Mouse (Mus musculus) heart, adult 18-20 months (tissue): ENCODE measurements at regions not wholly inside any gene's neighbourhood (a gene's known extent, or its start where the extent isn't known, plus 50 kb on each side); places are given as distances from the start of the nearest gene placed in this dataset.
A peak's percentile ranks its signal among the peaks of the same experiment; 100 is the strongest.

Experiments used
- DNase-seq, 2 experiments: peaks; one replicate each; pipeline ENCODE4 v3.0.0; 2021 to 2022; ENCODE audit warnings: mixed read lengths in 1 of 2

DNA sequence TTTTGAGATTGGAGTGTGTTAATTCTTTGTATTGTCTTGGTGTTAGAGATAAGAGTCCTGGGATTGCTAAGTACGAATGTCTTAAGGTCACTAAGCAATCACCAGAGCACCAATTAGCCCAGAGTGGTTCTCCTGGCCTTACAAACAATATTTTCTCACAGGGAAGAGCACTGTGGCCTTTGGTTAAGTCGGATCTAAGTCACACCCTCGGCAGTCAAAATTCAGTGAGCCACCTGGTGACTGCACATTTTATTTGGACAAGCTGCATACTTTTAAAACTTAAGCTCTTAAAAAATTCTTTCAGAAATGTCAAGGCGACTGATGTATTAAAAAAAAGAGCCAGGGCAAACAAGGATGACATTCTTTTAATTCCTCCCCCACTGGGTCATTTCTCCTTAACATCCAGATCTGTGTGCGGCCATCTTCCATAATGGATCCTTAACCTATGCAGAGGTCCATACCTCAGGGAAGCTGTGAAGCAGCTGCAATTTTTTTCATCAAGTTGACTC, 60.9 kb upstream of the Foxa2 start:
- DNase-seq: no peak

DNA sequence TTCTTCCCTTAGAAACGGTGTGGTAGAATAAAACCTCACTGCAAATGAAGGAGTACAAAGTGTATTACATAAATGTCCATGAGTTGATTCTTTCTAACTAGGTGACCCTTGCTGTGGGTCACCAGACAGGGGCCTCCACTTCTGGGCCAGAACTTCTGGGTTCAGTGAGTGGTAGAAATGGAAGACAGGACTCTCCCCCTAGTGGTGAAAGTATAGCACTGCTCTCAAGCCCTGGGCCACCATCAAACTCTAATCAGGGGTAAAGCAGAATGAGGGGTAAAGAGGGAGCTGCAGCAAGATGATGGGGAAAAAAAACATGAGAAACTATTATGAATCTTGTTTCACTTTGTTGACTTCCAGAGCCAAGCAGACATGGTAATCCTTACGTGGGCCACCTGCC, 63.4 kb upstream of the Foxa2 start:
- no peak for DNase-seq

DNA sequence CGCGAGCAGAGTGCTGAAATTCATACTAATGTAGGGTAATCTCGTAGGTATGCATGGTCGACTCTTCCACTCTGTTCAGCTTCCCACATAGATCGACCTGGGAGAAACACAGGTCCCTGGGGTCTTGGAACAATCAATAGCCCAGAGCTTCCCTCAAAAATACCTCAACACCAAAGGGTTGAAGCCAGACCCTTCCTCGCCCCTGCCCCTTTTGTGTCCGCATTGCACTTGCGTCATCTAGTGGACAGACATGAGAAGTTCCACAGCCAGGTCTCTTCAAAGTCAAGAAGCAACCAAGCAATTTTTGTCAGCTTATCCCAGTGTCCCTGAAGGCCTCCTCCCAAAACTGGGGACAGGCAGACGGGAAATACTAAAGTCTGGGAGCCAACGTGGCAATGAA, 65.1 kb upstream of the Foxa2 start:
- no peak for DNase-seq

DNA sequence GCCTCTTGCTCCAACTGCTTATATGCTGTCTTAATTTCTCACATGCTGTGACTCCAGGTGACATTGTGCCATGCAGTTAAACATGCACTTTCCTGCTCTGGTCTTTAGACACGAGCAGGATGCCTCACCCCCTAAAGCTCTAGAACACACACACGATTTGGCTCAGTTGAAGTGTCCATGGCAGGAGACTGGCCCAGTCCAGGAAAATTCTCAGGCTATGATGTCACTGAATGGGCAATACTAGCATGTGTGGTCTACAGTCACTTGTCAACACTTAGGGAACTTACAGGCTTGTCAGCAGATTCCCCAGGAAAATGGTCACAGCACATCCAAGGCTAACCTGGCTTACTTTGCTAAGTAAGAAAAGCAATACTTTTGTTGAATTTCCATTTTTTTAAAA, 66.4 kb upstream of the Foxa2 start:
- DNase-seq: no peak

DNA sequence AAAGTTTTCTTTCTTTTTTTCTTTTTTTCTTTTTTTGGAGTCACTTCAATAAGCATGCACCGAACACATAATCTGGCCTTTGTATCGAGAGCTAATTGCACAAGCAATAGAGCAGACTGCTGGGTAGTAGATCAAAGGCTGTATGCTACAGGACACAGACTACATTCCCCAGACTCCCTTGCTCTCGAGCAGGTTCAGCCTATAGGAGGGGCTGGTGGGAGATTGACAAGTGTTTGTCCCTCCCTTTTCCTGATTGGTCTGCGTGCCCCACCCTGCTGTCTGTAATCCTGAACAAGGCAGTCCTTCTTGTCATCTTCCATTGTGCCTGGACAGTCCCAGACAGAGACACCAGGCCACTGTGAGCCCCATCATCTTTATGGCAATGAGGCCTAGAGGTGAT, 67.8 kb upstream of the Foxa2 start:
- no peak for DNase-seq

DNA sequence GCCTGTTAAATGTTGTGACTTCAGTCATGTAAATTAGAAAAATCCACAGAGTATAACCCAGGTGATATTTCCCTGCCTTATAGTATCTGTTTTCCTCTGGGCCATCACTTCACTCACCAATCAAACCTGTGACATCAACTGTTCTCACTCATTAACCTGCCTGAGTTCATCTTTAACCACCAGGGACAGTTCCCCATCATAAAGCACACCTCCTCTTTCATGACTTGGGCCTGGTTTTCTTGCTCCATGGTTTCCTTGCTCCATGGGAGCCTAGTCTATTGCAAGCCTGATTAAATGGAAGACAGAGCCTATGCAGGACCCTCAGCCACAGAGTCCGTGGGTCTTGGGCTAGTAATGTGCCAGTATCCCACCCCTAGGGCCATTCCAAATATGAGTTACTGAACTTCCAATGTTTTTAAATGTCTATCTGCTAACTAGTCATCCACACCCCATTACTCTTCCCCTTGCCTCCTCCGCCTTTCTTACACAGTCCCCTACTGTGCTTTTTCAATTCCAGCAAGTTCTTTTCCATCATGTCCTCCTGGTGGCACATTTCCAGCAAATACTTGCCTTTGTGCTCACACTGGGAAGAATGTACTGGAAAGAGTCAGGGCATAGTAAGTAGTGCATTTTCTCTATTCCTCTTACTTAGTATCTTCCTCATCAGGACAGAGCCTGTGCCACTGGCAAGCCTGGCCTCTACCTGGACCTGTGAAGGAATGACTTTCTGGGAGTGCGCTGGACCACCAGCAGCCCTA, 69.4 kb upstream of the Foxa2 start:
- no peak for DNase-seq

DNA sequence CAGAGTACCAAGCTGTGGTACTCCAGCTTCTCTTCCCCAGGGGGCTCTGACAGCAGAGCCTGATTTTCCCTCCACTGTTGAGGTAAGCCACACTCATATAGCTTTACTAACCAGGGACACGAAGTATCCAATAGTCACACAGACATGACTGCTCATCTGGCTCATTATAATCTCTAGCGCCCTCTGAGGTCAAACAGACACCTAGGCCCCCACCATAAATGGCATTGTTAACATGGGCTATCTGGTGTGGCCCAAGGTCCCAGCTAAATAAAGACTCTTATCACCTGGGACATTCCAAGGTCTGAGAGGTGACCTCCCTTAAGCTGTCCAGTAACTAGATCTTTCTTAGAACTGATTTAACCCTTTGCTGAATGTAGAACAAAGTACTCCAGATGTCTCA, 70.7 kb upstream of the Foxa2 start:
- DNase-seq: peak; percentile 15 to 25

DNA sequence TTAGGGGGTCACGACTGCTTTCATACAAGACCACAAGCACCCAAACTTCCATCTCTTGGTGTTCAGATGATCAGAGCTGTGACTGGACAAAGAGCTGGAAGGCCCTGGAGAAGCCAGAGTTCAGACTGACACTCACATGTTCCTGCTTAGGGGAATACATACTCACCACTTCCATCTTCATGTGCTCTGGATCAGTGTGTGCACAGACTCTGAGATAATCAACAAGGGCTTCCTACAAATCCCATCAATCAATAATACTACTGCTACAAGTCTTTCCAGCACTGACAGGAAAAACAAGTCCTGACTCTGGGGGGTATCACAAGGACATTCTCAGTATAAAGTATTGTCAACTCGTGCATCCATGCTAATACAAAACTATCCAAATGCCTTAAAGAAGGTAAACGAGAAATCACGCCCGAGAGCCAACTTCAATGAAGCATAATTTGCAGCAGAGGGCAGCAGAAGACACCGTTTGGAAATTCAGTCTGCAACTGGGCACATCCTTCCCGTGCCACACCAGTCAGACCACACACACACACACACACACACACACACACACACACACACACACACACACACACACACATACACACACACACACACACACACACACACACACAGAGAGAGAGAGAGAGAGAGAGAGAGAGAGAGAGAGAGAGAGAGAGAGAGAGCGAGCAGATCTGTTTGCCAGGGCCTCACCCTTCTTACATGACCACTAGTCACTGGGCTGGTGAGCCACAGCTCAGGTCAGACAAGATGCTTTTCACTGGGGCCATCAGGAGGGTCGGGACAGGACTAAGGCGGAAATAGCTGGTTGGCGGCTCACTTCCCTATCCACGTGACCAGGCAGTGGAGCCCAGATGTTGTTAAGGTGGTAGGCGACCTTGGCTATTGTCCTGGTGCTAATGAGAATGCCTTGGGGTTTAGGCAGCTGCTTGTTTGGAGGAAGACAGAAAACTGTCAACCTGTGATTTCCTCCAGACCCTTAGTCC, 75.4 kb upstream of the Foxa2 start:
- peak; percentile 52 to 73 for DNase-seq

DNA sequence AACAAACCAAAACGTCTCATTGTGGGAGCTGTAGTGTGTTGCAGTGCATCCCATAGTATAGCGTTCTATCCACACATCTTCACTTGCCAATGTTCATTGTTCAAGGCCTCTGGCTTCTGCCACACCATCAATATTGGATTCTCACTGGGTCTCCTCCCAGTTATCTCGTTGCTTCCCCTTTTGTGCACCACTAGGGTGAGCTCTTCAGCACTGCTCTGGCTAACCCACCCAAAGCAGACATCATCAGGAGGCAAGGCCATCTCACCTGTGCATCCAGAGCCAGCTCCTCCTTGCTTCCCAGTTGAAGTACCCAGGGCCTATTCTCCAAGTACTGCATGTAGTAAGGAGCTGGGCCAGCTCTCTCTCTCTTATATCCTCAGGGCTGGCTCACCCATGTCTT, 77.0 kb upstream of the Foxa2 start:
- DNase-seq: no peak

DNA sequence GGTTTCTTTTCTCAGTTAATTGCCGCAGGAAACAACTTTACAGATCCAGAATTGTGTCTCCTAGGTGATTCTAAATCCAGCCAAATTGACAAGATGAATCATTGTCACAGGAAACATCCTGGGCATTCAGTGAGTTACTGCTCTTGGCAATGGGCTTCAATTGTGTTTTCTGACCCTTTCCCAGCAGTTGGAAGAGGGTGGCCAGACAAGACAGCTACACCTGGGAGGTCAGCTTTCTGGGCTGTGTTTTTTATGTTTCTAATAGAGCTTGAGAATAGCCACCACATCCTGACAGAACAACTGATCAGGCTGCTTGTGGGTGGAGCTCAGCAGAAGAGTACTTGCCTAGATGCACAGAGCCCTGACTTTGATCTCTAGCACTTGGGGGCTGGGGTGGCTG, 87.0 kb upstream of the Foxa2 start:
- DNase-seq: no peak

DNA sequence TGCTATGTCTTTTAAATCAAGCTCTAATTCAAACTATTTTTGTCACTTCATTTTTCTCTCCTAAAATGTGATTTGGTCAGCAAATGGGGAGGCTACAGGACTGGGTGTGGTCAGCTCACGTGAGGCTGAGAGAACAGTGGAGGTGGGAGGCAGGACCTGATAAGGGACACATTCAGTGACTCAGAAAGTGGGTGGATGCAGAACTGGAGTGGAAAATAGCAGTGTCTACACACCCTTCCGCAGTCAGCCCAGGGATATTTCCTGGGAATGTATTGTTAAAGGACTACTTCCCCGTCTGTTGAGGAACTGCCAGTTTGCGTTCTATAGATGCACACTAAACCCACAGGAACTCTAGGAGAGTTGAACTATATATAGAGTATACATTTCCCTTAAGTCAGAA, 95.2 kb upstream of the Foxa2 start:
- DNase-seq: peak; percentile 46 to 84

DNA sequence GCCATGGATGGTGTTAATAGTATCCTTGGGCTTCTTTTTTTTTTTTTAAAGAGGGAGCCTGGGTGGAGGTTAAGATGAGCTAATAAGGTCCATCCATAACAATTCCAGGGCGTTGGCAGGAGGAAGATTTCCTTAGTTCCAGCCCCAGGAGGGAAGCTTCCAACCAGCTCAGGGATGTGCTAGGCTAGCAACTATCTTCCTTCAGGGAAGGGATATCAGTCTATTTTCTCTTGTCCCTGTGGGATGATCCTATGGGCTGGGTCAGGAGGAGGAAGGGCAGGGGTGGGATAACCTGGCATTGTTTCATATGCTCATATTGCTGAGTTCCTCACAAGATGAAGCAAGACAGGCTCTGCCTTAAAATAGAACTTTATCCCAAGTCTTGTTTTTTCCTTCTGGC, 98.0 kb upstream of the Foxa2 start:
- peak in 1 of 2 experiments; percentile 52 for DNase-seq

DNA sequence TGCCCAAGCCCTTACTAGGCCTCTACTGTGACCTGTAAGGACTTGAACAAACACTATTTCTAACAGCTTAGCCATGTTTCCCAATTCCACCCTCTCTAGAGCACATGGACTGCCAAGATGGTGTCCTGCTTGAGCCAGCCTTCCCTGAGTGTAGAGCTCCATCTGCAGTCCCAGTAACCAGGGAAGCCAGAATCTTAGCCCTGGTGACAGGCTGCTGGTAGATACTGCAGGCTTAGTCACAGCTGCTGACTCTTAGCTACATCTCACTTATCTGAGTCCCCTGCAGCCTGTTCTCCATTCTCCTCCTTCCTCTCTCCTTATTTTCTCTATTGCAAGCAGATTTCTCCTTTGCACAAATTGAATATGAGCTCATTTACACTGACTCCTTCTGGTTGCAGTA, 101.5 kb upstream of the Foxa2 start:
- DNase-seq: no peak

DNA sequence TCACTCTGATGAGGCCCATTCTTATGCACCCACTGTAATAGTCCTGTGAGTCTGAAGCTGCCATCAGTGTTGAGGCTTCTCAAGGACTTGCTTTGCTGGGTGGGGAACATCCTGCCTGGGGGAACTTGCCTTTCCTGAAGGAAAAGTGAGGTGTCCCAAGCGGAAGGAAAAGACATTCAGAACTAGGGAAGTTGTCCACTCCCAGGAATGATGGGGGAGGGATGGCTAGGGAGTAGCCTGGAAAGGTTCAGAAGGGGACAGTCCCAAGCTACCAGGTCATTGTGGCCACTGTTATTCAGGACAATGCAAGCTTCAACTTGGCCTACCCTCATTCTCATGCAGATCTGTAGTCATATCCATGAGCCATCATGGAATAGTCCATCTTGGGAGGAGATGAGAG, 102.7 kb upstream of the Foxa2 start:
- DNase-seq: peak; percentile 44 to 81

DNA sequence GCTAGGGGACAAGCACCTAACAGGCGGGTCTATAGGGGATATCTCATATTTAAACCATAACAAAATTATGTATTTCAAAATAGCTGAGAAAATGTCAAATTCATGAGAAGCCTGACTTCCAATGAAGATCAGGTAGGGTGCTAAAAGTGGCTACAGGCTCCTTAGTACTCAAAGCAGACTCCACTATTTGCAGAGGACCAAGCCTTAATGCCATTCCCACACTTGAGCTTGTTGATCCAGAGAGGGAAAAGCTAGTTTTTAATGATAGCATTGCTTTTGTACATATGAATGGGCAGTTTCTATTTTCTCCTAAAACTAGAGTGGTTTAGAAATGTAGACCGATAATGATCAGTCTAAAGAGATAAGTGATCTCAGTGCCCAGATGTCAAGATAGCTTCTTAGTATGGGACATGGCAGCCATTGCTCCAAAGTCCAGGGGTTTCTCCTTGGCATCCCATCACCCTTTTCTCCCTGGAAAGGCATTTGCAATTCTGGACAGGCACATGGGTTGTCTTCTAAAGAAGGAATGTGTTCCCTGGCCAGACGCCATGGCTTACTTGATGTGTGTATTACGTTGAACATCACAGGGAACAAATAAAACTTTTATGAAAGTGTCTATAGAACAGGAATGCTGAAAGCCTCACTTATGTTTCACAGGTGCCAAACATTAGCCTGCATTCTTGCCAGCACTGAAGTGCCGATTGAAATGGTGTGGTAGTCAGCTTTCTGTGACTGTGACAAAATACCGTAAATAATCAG, 106.9 kb upstream of the Foxa2 start:
- DNase-seq: peak in 1 of 2 experiments; percentile 23

DNA sequence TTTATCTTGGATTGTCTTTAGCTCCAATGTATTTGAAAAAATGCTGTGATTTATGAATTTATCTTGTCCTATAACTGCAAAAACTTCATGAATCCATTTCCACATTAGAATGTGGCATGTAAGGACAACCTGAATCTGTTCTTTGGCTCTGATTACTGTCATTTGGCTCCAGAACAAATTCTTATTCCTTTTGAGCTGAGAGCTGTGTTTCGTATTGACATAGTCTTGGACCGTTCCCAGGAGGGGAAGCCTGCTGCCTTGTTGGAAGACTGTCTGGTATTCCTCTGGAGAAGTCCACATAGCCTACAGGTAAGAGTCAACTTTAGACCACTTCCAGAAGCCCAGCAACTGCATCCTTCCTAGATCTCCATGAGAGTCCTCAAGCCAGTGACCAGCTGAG, 109.4 kb upstream of the Foxa2 start:
- DNase-seq: no peak

DNA sequence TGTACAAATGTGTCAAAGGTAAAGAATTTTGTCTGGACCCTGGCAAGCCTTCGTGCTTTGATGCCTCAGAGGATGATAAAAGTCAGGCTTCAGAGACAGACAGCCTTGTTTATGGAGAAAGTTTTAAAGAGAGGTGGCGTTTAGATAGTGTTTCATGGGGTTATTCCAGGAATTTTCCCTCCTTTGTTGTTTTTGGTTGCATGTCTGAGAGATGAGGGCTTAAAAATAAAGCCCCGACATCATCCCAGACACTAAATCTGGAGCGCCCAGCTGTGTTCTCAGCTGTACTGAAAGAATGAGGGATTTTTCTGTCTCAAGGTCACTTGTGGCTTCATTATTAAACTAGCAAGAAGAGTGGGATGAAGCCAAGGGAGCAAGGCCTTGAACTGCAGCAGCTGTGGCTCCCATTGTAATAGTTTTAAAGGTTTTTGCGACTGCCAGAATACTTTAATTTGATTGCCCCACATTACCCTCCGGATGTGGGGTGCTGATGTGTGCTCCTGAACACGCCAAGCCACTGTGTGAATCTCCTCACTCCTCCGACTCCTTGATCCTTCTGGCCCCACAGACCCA, 112.3 kb upstream of the Foxa2 start:
- no peak for DNase-seq

DNA sequence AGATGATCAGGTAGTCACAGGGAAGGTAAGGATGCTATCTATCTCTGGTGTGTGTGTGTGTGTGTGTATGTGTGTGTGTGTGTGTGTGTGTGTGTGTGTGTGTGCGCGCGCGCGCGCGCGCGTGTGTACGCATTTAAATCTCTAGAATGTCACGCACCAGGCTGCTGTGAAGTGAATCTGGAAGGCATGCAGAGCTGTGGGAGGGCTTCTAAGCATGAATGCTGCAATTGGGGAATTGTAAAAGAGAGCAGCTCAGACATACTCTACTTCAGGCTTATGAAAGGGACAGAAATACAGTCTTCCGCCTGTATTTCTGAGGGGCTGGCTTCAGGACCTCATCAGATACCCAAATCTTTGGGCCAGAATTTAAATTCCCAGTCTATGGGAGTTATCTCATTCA, 114.2 kb upstream of the Foxa2 start:
- no peak for DNase-seq

DNA sequence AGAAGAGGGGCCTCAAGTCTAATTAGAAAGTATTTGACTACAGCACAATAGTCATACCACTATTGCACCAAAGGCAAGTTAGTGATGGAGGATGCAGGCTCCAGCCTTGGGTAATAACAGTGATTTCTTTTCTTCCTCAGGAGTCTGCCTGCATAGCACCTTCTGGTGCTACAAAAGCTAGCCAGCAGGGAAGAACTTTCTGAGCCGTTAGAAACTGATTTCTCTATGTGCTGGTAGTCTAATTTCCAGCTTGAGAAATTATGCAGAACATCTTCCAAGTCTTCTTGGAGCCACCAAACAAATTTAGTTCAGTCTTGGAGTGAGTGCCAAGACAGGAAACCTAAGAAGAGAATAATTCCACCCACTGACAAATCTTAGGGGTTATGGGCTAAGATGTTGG, 115.2 kb upstream of the Foxa2 start:
- no peak for DNase-seq

DNA sequence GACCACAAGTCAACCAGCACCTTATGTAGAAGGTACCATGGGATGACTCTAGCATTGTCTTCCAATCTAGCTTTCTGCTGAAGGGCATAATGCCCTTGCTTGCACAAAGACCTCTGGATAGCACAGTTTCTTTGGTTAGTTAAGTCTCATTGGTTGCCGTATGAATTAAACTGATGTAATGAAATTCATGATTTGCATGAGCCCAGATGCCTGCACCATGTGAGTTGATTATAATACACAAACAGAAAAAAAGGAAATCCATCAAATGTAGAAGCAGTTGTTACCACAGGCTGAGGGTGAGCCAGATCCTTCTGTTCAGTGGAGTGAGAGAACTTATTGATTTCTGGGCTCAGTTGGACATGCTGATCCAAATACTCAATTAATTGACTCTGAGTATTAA, 115.8 kb upstream of the Foxa2 start:
- DNase-seq: no peak

DNA sequence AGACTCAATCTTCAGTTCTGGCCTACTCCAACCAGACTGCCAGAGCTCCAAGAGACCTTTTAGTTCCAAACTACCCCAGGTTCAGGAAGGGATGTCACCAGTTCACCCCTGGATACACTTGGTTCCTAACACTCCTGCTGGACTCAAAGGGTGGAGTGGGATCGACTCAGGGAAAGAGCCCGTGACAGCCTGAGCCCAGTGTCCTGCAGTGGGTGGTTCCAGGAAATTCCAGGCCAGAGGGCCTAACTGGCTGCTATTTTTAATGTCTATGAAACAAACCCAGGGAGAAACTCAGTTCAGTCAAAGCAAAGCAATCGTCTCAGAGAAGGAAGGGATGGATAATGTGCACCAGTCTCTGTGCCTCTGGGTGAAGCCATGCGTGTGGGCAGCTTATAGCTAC, 124.3 kb upstream of the Foxa2 start:
- DNase-seq: peak; percentile 67 to 90

DNA sequence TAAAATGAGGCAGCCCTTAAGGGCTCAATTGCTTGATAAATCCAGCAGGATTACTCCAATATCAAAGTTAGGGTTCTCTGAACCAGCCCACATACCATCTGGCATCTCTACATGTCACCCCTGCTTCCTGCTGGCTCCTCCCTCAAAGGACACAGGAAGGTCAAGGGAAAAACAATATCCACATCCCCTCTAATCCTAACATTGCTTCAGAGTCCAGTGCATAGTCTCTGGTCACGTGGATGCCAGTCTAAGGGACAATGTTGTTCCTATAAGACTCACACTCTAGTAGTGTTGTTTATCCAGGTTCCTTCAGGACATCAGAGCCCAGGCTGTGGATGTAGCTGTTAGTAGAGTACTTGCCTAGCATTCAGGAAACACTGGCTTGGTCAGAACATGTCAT, 124.9 kb upstream of the Foxa2 start:
- peak; percentile 39 to 64 for DNase-seq
